Comparison of ENCODE assay signal across 9 mouse cellular contexts in the genomic region with DNA sequence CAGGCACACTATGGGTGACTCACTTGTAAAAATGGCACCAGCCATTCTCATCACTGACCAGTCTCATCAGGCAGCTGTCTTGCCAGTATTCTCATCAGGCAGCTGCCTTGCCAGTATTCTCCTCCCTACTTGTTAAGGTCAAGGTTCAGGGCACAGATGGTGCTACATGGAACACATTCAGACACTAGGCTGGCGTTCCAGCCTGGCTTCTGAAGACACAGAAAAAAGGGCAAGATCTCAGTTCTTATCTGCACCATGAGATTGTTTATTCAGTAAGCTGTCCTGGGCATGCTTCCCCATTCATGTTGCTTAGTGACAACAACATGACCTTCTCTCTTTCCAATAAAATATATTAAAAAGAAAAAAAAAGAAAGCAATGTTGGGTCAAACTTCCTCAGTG.
A peak's percentile ranks its signal among the peaks of the same experiment; 100 is the strongest.
DNase-seq lines count a peak whose midpoint lies in the region; ATAC-seq and TF ChIP-seq lines count a peak whose summit lies in the region.
"Had no signal": no experiment of that assay in that cellular context is flagged by ENCODE, and none has a peak within 500 bp of the region (broad histone marks: within the 10 kb centered on the region; RNA-seq: fewer than 3 reads in every experiment).

No protein-coding gene starts in this region.

- intact Hi-C loops in left cerebral cortex, postnatal 10 days (cut with DNase I): no loop called here

- no peak overlapping the region for H3K27ac ChIP-seq in hindbrain, embryonic 11.5 days (ENCODE audit: low read depth, low read length)
- no peak overlapping the region for H3K27ac ChIP-seq in hindbrain, postnatal 0 days

- no peaks in the 10 kb centered on the region for H3K27me3 ChIP-seq in hindbrain, embryonic 11.5 days (ENCODE audit: control insufficient read depth, insufficient read depth, low read length)
- no peaks in the 10 kb centered on the region for H3K27me3 ChIP-seq in hindbrain, postnatal 0 days (ENCODE audit: insufficient read depth, low read length)

- H3K36me3 ChIP-seq in hindbrain, embryonic 11.5 days (ENCODE audit: control insufficient read depth, insufficient read depth, low read length): no peaks in the 10 kb centered on the region
- H3K36me3 ChIP-seq in hindbrain, postnatal 0 days (ENCODE audit: insufficient read depth, low read length): no peaks in the 10 kb centered on the region

- ATAC-seq in hindbrain, embryonic 11.5 days (ENCODE audit: low FRiP score): no peak
- ATAC-seq in hindbrain, postnatal 0 days: no peak
- ATAC-seq in megakaryocyte-erythroid progenitor cell, adult 5-6 weeks (replicated peaks; ENCODE audit: low FRiP score, low TSS enrichment, poor library complexity, severe bottlenecking): no peak

- no peak overlapping the region for H3K4me2 ChIP-seq in hindbrain, embryonic 11.5 days (replicated peaks; ENCODE audit: low read depth, low read length)
- no peak overlapping the region for H3K4me2 ChIP-seq in hindbrain, postnatal 0 days (ENCODE audit: low read depth, low read length)

- no peak overlapping the region for H3K9ac ChIP-seq in hindbrain, embryonic 11.5 days (ENCODE audit: low read depth, low read length)
- no peak overlapping the region for H3K9ac ChIP-seq in hindbrain, postnatal 0 days (replicated peaks; ENCODE audit: low read length)

- no peaks in the 10 kb centered on the region for H3K9me3 ChIP-seq in hindbrain, embryonic 11.5 days (ENCODE audit: control insufficient read depth, low read length)
- no peaks in the 10 kb centered on the region for H3K9me3 ChIP-seq in hindbrain, postnatal 0 days (ENCODE audit: low read length)

- H3K4me1 ChIP-seq in hindbrain, embryonic 11.5 days (replicated peaks; ENCODE audit: control insufficient read depth, insufficient read depth, low read length): no peaks in the 10 kb centered on the region
- H3K4me1 ChIP-seq in hindbrain, postnatal 0 days (ENCODE audit: insufficient read depth, low read length): no peaks in the 10 kb centered on the region

- 20% methylated on average over 1 of the region's 1 CpGs for WGBS in hindbrain, embryonic 11.5 days
- 19% methylated on average over 1 of the region's 1 CpGs for WGBS in hindbrain, postnatal 0 days

- H3K4me3 ChIP-seq in hindbrain, embryonic 11.5 days (ENCODE audit: low read depth, low read length): no peak overlapping the region
- H3K4me3 ChIP-seq in hindbrain, postnatal 0 days (ENCODE audit: low read length): no peak overlapping the region

- peak; percentile 36 for DNase-seq in hindbrain, embryonic 11.5 days (ENCODE audit: low spot score)
- DNase-seq in hindbrain, postnatal 0 days (ENCODE audit: low spot score): no peak
- peak; percentile 55 for DNase-seq in 416B (ENCODE audit: low read depth)
- DNase-seq in embryo, embryonic 10.5 days (ENCODE audit: low spot score): peak; percentile 71
- peak; percentile 16 to 18 for DNase-seq in kidney, postnatal 36 days
- no peak for DNase-seq in right cerebral cortex, postnatal 10 days (ENCODE audit: low spot score in 2 of 2)
- no peak for DNase-seq in left cerebral cortex, postnatal 10 days (ENCODE audit: extremely low spot score in 1 of 2, low spot score in 2 of 2)
- DNase-seq: cerebellum, adult 8-10 months had no signal

- TF ChIP-seq CTCF in hindbrain, postnatal 0 days (IDR thresholded peaks at IDR 0.05; ENCODE audit: low read depth): no peak

Comparison
In these comparisons a context has a peak if more than half of its experiments do, and no peak if none do; other contexts are left out.
1. DNase-seq: peak in hindbrain, embryonic 11.5 days (single experiment), 416B (single experiment), embryo, embryonic 10.5 days (single experiment) and kidney, postnatal 36 days (2 of 2); none in hindbrain, postnatal 0 days (single experiment), right cerebral cortex, postnatal 10 days (0 of 2) and left cerebral cortex, postnatal 10 days (0 of 2).